Mouse (Mus musculus) neural tube, embryonic 13.5 days (tissue): Measurements from ENCODE around the gene Ccdc22. TPM values are rescaled to one million over a fixed set of nuclear protein-coding genes. Genes with fewer than 3 reads are reported as not detected.
A peak's percentile ranks its signal among the peaks of the same experiment; 100 is the strongest.

ENCODE experiments used
- ATAC-seq: fragments of 200-750 bp; cut with Nextera tagmentation; 2 replicates; pipeline ENCODE4 v1.8.0; 2017; ENCODE audit warnings: low read depth, mild to moderate bottlenecking, moderate TSS enrichment, moderate library complexity
- H3K27ac ChIP-seq: fragments of 300-500 bp; sonication (generic); replicated peaks from 2 replicates; pipeline ENCODE4 v1.5.1; 2015; ENCODE audit warnings: moderate library complexity, mild to moderate bottlenecking, inconsistent platforms
- H3K27me3 ChIP-seq: fragments of 300-500 bp; sonication (generic); 2 replicates; pipeline ENCODE4 v1.6.1; 2015; ENCODE audit warnings: mild to moderate bottlenecking, inconsistent platforms
- H3K36me3 ChIP-seq: fragments of 300-500 bp; sonication (generic); 2 replicates; pipeline ENCODE4 v1.6.1; 2015; ENCODE audit warnings: mild to moderate bottlenecking, inconsistent platforms
- H3K4me1 ChIP-seq: fragments of 300-500 bp; sonication (generic); replicated peaks from 2 replicates; pipeline ENCODE4 v1.6.1; 2015; ENCODE audit warnings: inconsistent platforms
- H3K4me2 ChIP-seq: fragments of 300-500 bp; sonication (generic); 2 replicates; pipeline ENCODE4 v1.6.1; 2015; ENCODE audit warnings: inconsistent platforms, mild to moderate bottlenecking, moderate library complexity
- H3K4me3 ChIP-seq: fragments of 300-500 bp; sonication (generic); 2 replicates; pipeline ENCODE4 v1.5.1; 2015; ENCODE audit warnings: mild to moderate bottlenecking, inconsistent platforms
- H3K9ac ChIP-seq: fragments of 300-500 bp; sonication (generic); 2 replicates; pipeline ENCODE4 v1.6.1; 2015; ENCODE audit warnings: moderate library complexity, mild to moderate bottlenecking, inconsistent platforms
- H3K9me3 ChIP-seq: fragments of 300-500 bp; sonication (generic); 2 replicates; pipeline ENCODE4 v1.6.1; 2016; ENCODE audit warnings: inconsistent platforms
- WGBS: fragments of 180-500 bp; shearing (Covaris S2); methylation state at CpG from one replicate; pipeline ENCODE4 v1.1.7; 2015; 5-methylcytosine and 5-hydroxymethylcytosine counted together
- polyA plus RNA-seq: library from polyadenylated mRNA; unstranded; fragments of >200 nt; fragmentation: Nextera tagmentation; extraction: Ambion mirVana; gene quantifications from 2 replicates; pipeline ENCODE4 v1.2.1, GENCODE M21; 2015

Gene Ccdc22
- polyA plus RNA-seq, 1 experiment from 2014 or later = 29.6 TPM

- H3K4me3 ChIP-seq = no peak overlapping the region
- no peaks in the 10 kb centered on the region for H3K27me3 ChIP-seq
- no peak for ATAC-seq
- no peak overlapping the region for H3K27ac ChIP-seq
- no peaks in the 10 kb centered on the region for H3K9me3 ChIP-seq
- no peaks in the 10 kb centered on the region for H3K36me3 ChIP-seq
- H3K4me2 ChIP-seq = peak overlapping the region; percentile 63; the same call in 1 of the 2 replicates
- peaks cover 41% of the 10 kb centered on the region for H3K4me1 ChIP-seq
- 84% methylated on average over 9 of the region's 9 CpGs for WGBS
- H3K9ac ChIP-seq = no peak overlapping the region
These were observed 33.7 kb downstream of the Ccdc22 start for GRCm38 (mm10) chrX:7571565-7572136.

- Histone ChIP-seq H3K36me3 (no peaks in the 10 kb centered on the region), H3K4me1 (peaks cover 41% of the 10 kb centered on the region), H3K9ac (no peak overlapping the region), H3K4me3 (no peak overlapping the region), H3K27ac (no peak overlapping the region), H3K9me3 (no peaks in the 10 kb centered on the region), H3K27me3 (no peaks in the 10 kb centered on the region), H3K4me2 (no peak overlapping the region)
- no peak for ATAC-seq
- WGBS = 61% methylated on average over 7 of the region's 7 CpGs
These were observed 34.7 kb downstream of the Ccdc22 start for GRCm38 (mm10) chrX:7570481-7571175.

GRCm38 (mm10) chrX:7567491-7567890 lies 37.8 kb downstream of the Ccdc22 start:
- no peak for ATAC-seq
- peaks cover 32% of the 10 kb centered on the region for H3K4me1 ChIP-seq
- no peaks in the 10 kb centered on the region for H3K36me3 ChIP-seq
- no peak overlapping the region for H3K4me3 ChIP-seq
- no peaks in the 10 kb centered on the region for H3K27me3 ChIP-seq
- no peak overlapping the region for H3K9ac ChIP-seq
- no peak overlapping the region for H3K4me2 ChIP-seq
- H3K27ac ChIP-seq = no peak overlapping the region
- H3K9me3 ChIP-seq = no peaks in the 10 kb centered on the region
- WGBS = 73% methylated on average over 8 of the region's 9 CpGs

DNA sequence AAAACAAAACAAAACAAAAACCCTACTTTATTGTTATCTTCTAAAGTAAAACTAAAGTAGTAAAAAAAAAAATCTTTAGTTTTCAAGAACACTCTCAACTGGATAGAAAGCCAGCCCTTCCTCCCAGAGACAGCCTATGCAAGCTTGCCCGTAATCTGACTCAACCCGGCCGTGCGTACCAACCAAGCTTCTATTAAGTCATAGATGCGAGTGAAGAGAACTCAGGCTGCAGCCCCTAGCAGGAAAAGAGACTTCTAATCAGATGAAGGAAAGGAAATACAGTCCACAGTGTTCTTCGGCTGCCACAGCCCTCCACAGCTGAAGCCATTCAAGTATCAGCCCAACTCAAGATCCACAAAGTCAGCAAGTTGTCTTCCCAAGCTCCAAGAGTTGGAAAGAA lies 39.0 kb downstream of the Ccdc22 start:
- WGBS = 88% methylated on average over 6 of the region's 6 CpGs
- H3K4me1 ChIP-seq = peaks cover 20% of the 10 kb centered on the region
- H3K27ac ChIP-seq = no peak overlapping the region
- H3K27me3 ChIP-seq = no peaks in the 10 kb centered on the region
- H3K9ac ChIP-seq = no peak overlapping the region
- ATAC-seq = no peak
- H3K36me3 ChIP-seq = no peaks in the 10 kb centered on the region
- no peak overlapping the region for H3K4me2 ChIP-seq
- no peaks in the 10 kb centered on the region for H3K9me3 ChIP-seq
- H3K4me3 ChIP-seq = no peak overlapping the region

DNA sequence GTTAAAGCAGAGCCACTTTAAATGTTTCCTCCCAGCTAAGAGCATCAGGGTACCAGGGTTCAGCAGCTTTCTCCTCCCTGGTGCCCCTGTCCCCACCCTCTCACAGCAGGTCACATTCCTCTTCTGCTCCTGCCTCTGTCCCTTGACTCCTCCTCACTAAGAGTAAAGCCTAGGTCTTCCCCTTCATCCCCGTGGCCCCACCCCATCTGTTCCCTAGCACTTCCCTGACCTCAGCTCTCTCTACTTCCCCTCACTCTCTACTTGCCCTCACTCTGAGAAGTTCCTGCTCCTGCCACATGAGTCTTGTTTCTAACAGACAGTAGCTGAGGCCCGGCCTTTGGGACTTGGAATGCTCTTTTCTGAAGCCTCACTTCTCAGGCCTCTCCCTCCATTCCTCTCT lies 42.2 kb downstream of the Ccdc22 start:
- Histone ChIP-seq H3K27ac (no peak overlapping the region), H3K4me1 (no peaks in the 10 kb centered on the region), H3K36me3 (peaks cover 7% of the 10 kb centered on the region; the same call in 1 of the 2 replicates), H3K9ac (no peak overlapping the region), H3K4me3 (no peak overlapping the region), H3K27me3 (no peaks in the 10 kb centered on the region), H3K4me2 (no peak overlapping the region), H3K9me3 (no peaks in the 10 kb centered on the region)
- ATAC-seq = no peak
- 30% methylated on average over 2 of the region's 2 CpGs for WGBS

DNA sequence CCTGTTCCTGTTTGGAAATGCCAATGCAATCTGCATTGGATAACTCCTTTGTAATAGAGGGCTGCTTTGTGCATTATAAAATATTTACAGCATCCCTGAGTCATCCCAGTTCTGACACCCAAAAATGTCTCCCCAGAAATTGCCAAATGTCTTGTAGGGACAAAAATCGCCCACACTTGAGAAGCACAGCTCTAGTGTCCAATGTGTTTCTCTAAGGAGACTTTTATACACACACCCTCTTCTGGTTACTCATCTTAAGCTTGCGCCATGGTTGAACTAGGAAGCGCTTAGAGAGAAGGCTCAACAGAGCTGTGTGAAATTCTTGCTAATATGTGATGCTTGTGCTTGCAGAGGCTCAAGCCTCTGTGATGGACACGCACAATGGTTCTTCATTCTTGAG lies 51.8 kb downstream of the Ccdc22 start:
- no peak overlapping the region for H3K4me2 ChIP-seq
- H3K9me3 ChIP-seq = no peaks in the 10 kb centered on the region
- no peak overlapping the region for H3K4me3 ChIP-seq
- no peaks in the 10 kb centered on the region for H3K27me3 ChIP-seq
- no peak for ATAC-seq
- H3K36me3 ChIP-seq = no peaks in the 10 kb centered on the region
- no peak overlapping the region for H3K27ac ChIP-seq
- no peaks in the 10 kb centered on the region for H3K4me1 ChIP-seq
- no peak overlapping the region for H3K9ac ChIP-seq
- 90% methylated on average over 4 of the region's 4 CpGs for WGBS

Other genes starting within 250 kb of the Ccdc22 start
- 1.5 and 1.9 TPM in 2 replicates for gene Usp27x, start 229.7 kb downstream of the Ccdc22 start, polyA plus RNA-seq
- 0.14 TPM in 1 of 2 replicates, not detected in the other for gene Foxp3, start 31.9 kb downstream of the Ccdc22 start, polyA plus RNA-seq
- gene Ppp1r3f, start 31.2 kb downstream of the Ccdc22 start, polyA plus RNA-seq = 4.6 and 5.4 TPM in 2 replicates
- gene Cacna1f, start 1.6 kb upstream of the Ccdc22 start, polyA plus RNA-seq = 0.11 and 0.13 TPM in 2 replicates
- 108 and 118 TPM in 2 replicates for gene Syp, start 33.0 kb upstream of the Ccdc22 start, polyA plus RNA-seq
- gene Prickle3, start 51.7 kb upstream of the Ccdc22 start, polyA plus RNA-seq = 1.9 and 2.1 TPM in 2 replicates
- 27.2 and 33.4 TPM in 2 replicates for gene Plp2, start 65.9 kb upstream of the Ccdc22 start, polyA plus RNA-seq
- 0.18 TPM in 1 of 2 replicates, not detected in the other for gene Magix, start 75.7 kb upstream of the Ccdc22 start, polyA plus RNA-seq
- gene Gpkow, start 91.6 kb upstream of the Ccdc22 start, polyA plus RNA-seq = 43.2 and 50.4 TPM in 2 replicates
- 35.0 and 36.5 TPM in 2 replicates for gene Wdr45, start 108.8 kb upstream of the Ccdc22 start, polyA plus RNA-seq
- gene Gm45208, start 116.7 kb upstream of the Ccdc22 start, polyA plus RNA-seq = not detected in 2 replicates
- 115 and 134 TPM in 2 replicates for gene Praf2, start 122.9 kb upstream of the Ccdc22 start, polyA plus RNA-seq
- 39.3 and 43.2 TPM in 2 replicates for gene Ccdc120, start 145.4 kb upstream of the Ccdc22 start, polyA plus RNA-seq
- 25.8 and 28.6 TPM in 2 replicates for gene Tfe3, start 157.0 kb upstream of the Ccdc22 start, polyA plus RNA-seq
- gene Gripap1, start 184.2 kb upstream of the Ccdc22 start, polyA plus RNA-seq = 74.9 and 77.1 TPM in 2 replicates
- 4.9 and 6.2 TPM in 2 replicates for gene Kcnd1, start 216.8 kb upstream of the Ccdc22 start, polyA plus RNA-seq
- gene Otud5, start 235.8 kb upstream of the Ccdc22 start, polyA plus RNA-seq = 51.8 and 52.2 TPM in 2 replicates